Mouse (Mus musculus) kidney, adult 8-10 months (tissue): ENCODE data around the gene Olfr982.

Experiments
- DNase-seq, 2 experiments: peaks; one replicate each; pipeline ENCODE4 v3.0.0; 2022

Olfr982 gene

DNA sequence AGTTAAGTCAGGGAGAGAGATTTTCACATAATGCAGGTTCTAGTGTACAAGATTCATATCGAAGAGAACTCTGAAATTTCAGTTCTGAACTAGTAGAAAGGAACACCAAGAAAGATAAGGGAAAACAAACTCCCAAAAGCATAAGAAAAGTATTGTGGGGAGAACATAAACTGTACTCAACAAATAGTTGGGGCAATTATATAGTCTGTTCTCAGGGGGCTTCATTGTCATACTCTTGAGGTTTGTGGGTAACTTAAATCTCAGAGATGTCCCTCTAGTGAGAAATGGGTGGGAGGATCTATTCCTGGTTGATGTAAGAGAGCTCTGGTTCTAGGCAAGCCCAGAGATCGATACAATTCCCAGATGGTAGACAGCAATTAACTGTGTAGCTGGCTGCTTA is at the start of gene Olfr982:
TSS of gene Olfr982 (plus strand) at position 301 of the 400 bp plus-strand sequence.
- no peak for DNase-seq

DNA sequence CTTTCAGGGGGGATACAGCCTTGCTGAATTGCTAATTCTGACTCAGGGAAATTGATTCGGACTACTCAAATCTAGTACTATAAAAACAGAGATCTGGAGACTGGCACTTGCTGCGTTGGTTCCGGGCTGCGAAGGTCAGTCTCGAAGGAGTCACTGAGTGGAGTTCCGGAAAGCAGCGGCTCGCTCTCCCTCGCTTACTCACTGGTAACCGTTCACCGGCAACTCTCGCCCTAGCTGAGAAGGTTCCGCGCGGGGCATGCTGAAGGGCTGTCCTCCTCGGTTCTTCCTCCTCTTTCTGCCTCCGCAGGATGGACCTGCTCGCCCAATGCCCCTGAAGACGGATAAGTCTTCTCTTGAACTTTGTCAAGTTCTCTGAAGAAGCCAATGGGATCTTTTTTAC is 23.5 kb upstream of the Olfr982 start:
- no peak for DNase-seq

DNA sequence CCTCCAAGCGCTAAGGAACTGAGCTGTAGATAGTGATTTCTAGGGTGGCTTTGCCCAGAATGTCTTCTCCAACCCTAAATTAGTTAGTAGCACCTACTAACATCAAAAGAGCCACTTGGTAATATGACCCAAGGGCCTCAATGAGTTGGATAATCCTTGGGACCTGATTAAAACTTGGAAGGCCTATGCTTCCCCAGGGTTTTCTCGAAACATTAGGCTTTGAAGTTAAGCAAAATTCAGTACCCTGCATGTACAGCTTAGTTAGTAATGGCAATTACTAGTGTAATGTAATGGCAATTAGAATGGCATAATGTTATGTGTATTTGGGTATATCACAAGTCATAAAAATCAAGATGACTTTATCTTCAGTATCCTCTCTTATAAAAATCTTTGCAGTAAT is 19.9 kb downstream of the Olfr982 start, which contains the start of gene Olfr983:
TSS of gene Olfr983 (minus strand) at position 101 of the 400 bp plus-strand sequence.
- no peak for DNase-seq

DNA sequence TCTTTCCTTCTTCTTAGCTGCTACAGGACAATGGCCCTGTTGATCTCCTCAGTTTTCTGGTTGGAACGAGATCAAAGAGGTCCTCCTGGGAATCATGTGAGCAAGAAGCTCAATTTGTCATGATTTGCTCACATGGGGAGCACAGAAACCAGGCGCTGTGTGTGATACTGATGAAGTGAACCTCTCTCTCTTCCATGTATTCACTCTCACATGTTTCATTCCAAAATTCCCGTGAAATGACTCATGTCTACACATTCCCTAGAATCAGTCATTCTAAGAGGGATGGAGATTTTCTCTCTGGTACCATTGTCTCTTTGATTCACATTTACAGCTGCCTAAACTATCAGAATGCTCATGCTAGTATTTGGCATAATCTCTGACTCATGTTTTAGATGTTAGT is 21.1 kb downstream of the Olfr982 start:
- no peak for DNase-seq

DNA sequence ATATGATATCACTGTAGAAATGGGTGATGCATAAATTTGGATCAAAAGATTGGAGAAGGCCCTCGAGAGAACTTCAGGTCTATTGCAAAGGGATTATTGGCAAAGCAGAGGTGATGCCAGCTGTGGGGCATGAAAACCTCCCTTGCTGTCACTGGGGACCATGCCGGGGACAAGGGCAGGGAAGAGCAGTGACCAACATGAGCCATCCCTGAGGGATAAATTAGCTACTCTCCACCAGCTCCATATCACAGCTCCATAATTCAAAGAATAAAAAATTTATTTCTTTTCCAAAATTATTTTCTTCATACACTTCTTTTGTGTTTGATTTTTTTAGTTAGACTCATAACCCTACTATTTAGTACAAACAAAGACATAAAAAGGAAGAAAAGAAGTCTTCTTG is 40.5 kb downstream of the Olfr982 start, which contains the start of gene Olfr984:
TSS of gene Olfr984 (minus strand) at position 101 of the 400 bp plus-strand sequence.
- no peak for DNase-seq

DNA sequence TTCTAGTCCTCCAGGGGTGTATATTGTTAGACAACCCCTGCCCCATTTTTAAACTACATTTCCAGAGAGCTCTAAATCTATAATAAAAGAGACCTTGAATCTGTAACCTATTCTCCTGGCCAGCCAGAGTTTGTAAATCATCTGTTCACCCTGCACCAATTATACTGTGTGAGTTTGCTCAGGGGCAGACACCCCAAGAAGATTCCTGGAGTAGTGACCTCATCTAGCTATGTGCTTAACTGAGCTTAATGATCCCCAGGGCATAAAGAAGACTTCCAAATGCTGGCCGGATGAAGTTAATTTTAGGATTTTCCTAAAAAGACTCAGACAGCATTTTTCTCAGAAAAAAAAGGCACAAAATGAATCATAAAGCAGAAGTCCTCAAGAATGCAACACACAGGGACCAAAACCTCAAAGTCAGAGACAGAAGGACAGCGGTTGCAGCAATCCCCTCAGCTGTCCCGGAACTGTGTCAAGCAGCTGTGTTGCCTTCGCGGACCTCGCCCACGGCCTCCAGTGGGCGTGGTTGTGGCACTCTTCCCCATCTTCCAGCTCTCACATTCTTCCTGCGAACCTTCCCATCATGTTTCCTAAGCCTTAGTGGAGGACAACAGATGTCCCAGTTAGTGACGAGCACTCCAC is 43.1 kb downstream of the Olfr982 start:
- DNase-seq: peak; percentile 4 to 8

DNA sequence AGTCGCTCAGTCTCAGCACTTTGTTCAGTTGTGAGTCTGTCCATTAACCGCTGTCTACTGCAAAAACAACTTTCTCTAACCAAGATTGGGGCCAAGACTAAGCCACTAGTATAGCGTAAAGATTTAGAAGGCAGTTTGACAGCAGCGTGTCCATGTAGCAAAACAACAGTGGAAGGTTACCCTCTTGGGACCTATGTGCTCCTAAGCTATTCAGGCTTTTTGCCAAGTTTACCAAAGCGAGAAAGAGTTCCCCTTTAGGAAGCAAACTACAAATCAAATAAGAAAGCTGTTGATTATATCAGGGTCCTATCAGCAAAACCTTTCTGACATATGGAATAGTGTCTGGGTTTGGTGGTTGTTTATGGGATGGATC is 43.6 kb downstream of the Olfr982 start:
- no peak for DNase-seq
